Mouse (Mus musculus) CH12.LX (cell line): ENCODE results near the gene 1700010B08Rik. TPM values are rescaled to one million over a fixed set of nuclear protein-coding genes. Genes with fewer than 3 reads are reported as not detected.
A peak's percentile ranks its signal among the peaks of the same experiment; 100 is the strongest.

Experiments used
- DNase-seq: peaks from one replicate; pipeline ENCODE4 v3.0.0-alpha.2; 2013; ENCODE audit errors: extremely low read depth
- H3K27ac ChIP-seq: 2 replicates; pipeline ENCODE4 v1.5.1; 2012; ENCODE audit warnings: low read depth, mild to moderate bottlenecking, control low read depth, moderate library complexity; ENCODE audit not compliant: insufficient read depth
- H3K27me3 ChIP-seq: replicated peaks from 2 replicates; pipeline ENCODE3; 2012; ENCODE audit warnings: inconsistent platforms
- H3K36me3 ChIP-seq, 2 experiments: replicated peaks in 1 of 2; 2 replicates each; pipeline versions ENCODE3 to v1.6.1; 2012; ENCODE audit warnings: inconsistent platforms in 1 of 2, low read length in 1 of 2, mild to moderate bottlenecking in 1 of 2, mixed read lengths in 1 of 2, moderate library complexity in 1 of 2; ENCODE audit not compliant: control insufficient read depth in 1 of 2, insufficient read depth in 1 of 2
- H3K4me1 ChIP-seq, 2 experiments: 2 replicates each; pipeline ENCODE4 v1.6.1; 2012; ENCODE audit warnings: inconsistent platforms in 1 of 2, moderate library complexity in 1 of 2; ENCODE audit not compliant: insufficient read depth in 2 of 2, control insufficient read depth in 1 of 2
- H3K4me2 ChIP-seq: 2 replicates; pipeline ENCODE4 v1.6.1; 2012; ENCODE audit warnings: low read depth, mild to moderate bottlenecking, control low read depth; ENCODE audit not compliant: poor library complexity, insufficient read depth, severe bottlenecking
- H3K4me3 ChIP-seq, 3 experiments: fragments of 150-350 bp in 1 of 3; sonication (generic) in 1 of 3; replicated peaks in 1 of 3; 2 replicates each; pipeline versions ENCODE3 to v1.5.1; 2011 to 2012; ENCODE audit warnings: low read depth in 2 of 3, low read length in 2 of 3, mild to moderate bottlenecking in 2 of 3, moderate library complexity in 2 of 3, control low read depth in 1 of 3, improper control_type of control experiment in 1 of 3, inconsistent platforms in 1 of 3, mixed read lengths in 1 of 3; ENCODE audit not compliant: poor library complexity in 1 of 3
- H3K79me2 ChIP-seq: replicated peaks from 2 replicates; pipeline ENCODE4 v1.6.1; 2012; ENCODE audit warnings: mild to moderate bottlenecking, moderate library complexity; ENCODE audit not compliant: control insufficient read depth, poor library complexity, insufficient read depth, severe bottlenecking; ENCODE audit errors: extremely low read depth
- H3K9ac ChIP-seq: 2 replicates; pipeline ENCODE4 v1.6.1; 2012; ENCODE audit warnings: low read depth, mild to moderate bottlenecking, control low read depth, moderate library complexity; ENCODE audit not compliant: insufficient read depth
- H3K9me3 ChIP-seq: replicated peaks from 2 replicates; pipeline ENCODE3; 2012; ENCODE audit warnings: low read length, inconsistent platforms, mixed read lengths
- CTCF ChIP-seq, 2 experiments: IDR thresholded peaks in 1 of 2; conservative IDR thresholded peaks in 1 of 2; 2 replicates each; pipeline ENCODE4 v1.5.1; 2011 to 2012; ENCODE audit warnings: low read depth in 2 of 2, low read length in 2 of 2, improper control_type of control experiment in 1 of 2, inconsistent platforms in 1 of 2, mild to moderate bottlenecking in 1 of 2, moderate library complexity in 1 of 2
- GABPA ChIP-seq: IDR thresholded peaks from 2 replicates; pipeline ENCODE4 v1.6.1; 2012; ENCODE audit warnings: low read depth, low read length, improper control_type of control experiment, inconsistent platforms; ENCODE audit not compliant: insufficient replicate concordance
- JUN ChIP-seq: IDR thresholded peaks from 2 replicates; pipeline ENCODE4 v1.6.1; 2011; ENCODE audit warnings: low read depth, mild to moderate bottlenecking, low read length, improper control_type of control experiment, moderate library complexity; ENCODE audit not compliant: insufficient read depth
- MAFK ChIP-seq: IDR thresholded peaks from 2 replicates; pipeline ENCODE4 v1.6.1; 2011; ENCODE audit warnings: low read length, improper control_type of control experiment; ENCODE audit not compliant: insufficient replicate concordance
- NELFE ChIP-seq: IDR thresholded peaks from 2 replicates; pipeline ENCODE4 v1.6.1; 2011; ENCODE audit warnings: low read depth, low read length, improper control_type of control experiment
- POLR2AphosphoS2 ChIP-seq: IDR thresholded peaks from 2 replicates; pipeline ENCODE4 v1.6.1; 2011; ENCODE audit warnings: low read depth, low read length, improper control_type of control experiment
- RAD21 ChIP-seq: IDR thresholded peaks from 2 replicates; pipeline ENCODE4 v1.6.1; 2011; ENCODE audit warnings: low read depth, mild to moderate bottlenecking, low read length, improper control_type of control experiment, moderate library complexity
- SMC3 ChIP-seq: IDR thresholded peaks from 2 replicates; pipeline ENCODE4 v1.6.1; 2011; ENCODE audit warnings: low read depth, low read length, improper control_type of control experiment
- TCF12 ChIP-seq: IDR thresholded peaks from 2 replicates; pipeline ENCODE4 v1.6.1; 2014; ENCODE audit warnings: low read depth, mild to moderate bottlenecking, inconsistent platforms, low read length, improper control_type of control experiment
- USF1 ChIP-seq: IDR thresholded peaks from 2 replicates; pipeline ENCODE4 v1.6.1; 2014; ENCODE audit warnings: low read depth, mild to moderate bottlenecking, inconsistent platforms, low read length, improper control_type of control experiment
- ZKSCAN1 ChIP-seq: IDR thresholded peaks from 2 replicates; pipeline ENCODE4 v1.6.1; 2012; ENCODE audit warnings: low read depth, inconsistent platforms, low read length, improper control_type of control experiment, borderline replicate concordance
- ZMIZ1 ChIP-seq: IDR thresholded peaks from 2 replicates; pipeline ENCODE4 v1.6.1; 2012; ENCODE audit warnings: low read depth, mild to moderate bottlenecking, inconsistent platforms, low read length, improper control_type of control experiment
- dilution Hi-C: fragments of 300-500 bp; cut with MboI; formaldehyde crosslinking; loops from 2 replicates; pipeline ENCODE4 v1.14.3; 2020; ENCODE audit warnings: low sequenced_read_pairs; ENCODE audit not compliant: extremely low pct_unique_long_range_greater_than_20kb, extremely low pct_ligation_motif_present
- in situ Hi-C: fragments of 300-500 bp; cut with MboI; formaldehyde crosslinking; loops from 3 replicates; pipeline ENCODE4 v1.14.3; 2019; ENCODE audit warnings: low sequenced_read_pairs, low pct_ligation_motif_present, low pct_unique_long_range_greater_than_20kb, mixed read lengths
- polyA plus RNA-seq: library from polyadenylated mRNA; unstranded; fragments of >175 nt; gene quantifications from 2 replicates; pipeline ENCODE4 v1.2.1, GENCODE M21; 2012; ENCODE audit warnings: low read depth; ENCODE audit not compliant: insufficient read length
- total RNA-seq, 2 experiments: library from RNA; depleted of rRNA; stranded (reverse); fragments of 300-350 nt in 1 of 2; fragments of >200 nt in 1 of 2; gene quantifications; 2 replicates each; pipeline ENCODE4 v1.2.3; 2012 to 2014

The 1700010B08Rik gene
- total and polyA plus RNA-seq, 3 experiments: not detected

DNA sequence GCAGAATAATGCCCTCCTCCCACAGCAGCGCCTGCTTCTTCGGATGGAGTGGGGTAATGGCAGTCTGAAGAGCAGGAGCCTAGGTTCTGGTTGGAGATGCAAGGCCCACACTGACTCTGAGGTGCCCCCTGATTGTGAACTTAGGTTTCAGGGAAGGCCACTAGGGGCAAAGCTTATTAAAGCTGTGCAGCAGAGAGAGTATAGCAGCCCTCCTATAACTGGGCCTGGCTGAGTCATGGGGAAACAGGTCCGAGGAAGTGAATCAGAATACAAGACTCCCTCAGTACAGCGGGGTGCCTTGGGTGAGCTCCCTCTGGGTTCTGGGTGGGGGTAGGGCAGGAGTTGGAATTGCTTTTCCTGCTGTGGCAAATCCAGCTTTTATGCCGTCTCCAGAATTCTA lies 51.4 kb downstream of the 1700010B08Rik start:
- DNase-seq: peak; percentile 20
- H3K9me3 ChIP-seq: no peaks in the 10 kb centered on the region
- H3K27ac ChIP-seq: no peak overlapping the region
- peaks cover 12 to 51% of the 10 kb centered on the region in 2 experiments for H3K4me1 ChIP-seq
- no peaks in the 10 kb centered on the region for H3K27me3 ChIP-seq
- dilution Hi-C loops (no loop called here), in situ Hi-C loops (no loop called here)
- TF ChIP-seq RAD21 (no peak), MAFK (no peak), GABPA (no peak), JUN (no peak), POLR2AphosphoS2 (no peak), ZMIZ1 (no peak), SMC3 (no peak), TCF12 (no peak), ZKSCAN1 (no peak), CTCF (conservative IDR thresholded peaks at IDR 0.05 in 1 of 2, IDR thresholded peaks at IDR 0.05 in 1 of 2; ENCODE audit: low read depth in 2 of 2, low read length in 2 of 2) (no peak), NELFE (no peak), USF1 (no peak)
- no peak overlapping the region for H3K9ac ChIP-seq
- H3K79me2 ChIP-seq: no peaks in the 10 kb centered on the region
- H3K4me3 ChIP-seq: no peak overlapping the region
- no peak overlapping the region for H3K4me2 ChIP-seq
- H3K36me3 ChIP-seq: peaks cover 5 to 77% of the 10 kb centered on the region in 2 experiments

Other genes starting within 250 kb of the 1700010B08Rik start
- gene 1700021F07Rik, start 196.8 kb upstream of the 1700010B08Rik start, total RNA-seq (2012; rRNA removed): not detected in 2 replicates
- gene 1700021F07Rik, start 196.8 kb upstream of the 1700010B08Rik start, total RNA-seq (2014; rRNA removed): not detected in 2 replicates
- not detected in 2 replicates for gene 1700021F07Rik, start 196.8 kb upstream of the 1700010B08Rik start, polyA plus RNA-seq
- gene Ankrd60, start 141.1 kb upstream of the 1700010B08Rik start, total RNA-seq (2012; rRNA removed): not detected in 2 replicates
- gene Ankrd60, start 141.1 kb upstream of the 1700010B08Rik start, total RNA-seq (2014; rRNA removed): not detected in 2 replicates
- gene Ankrd60, start 141.1 kb upstream of the 1700010B08Rik start, polyA plus RNA-seq: not detected in 2 replicates
- 5.9 and 11.0 TPM in 2 replicates for gene Rab22a, start 59.7 kb upstream of the 1700010B08Rik start, total RNA-seq (2012; rRNA removed)
- 7.9 and 9.3 TPM in 2 replicates for gene Rab22a, start 59.7 kb upstream of the 1700010B08Rik start, total RNA-seq (2014; rRNA removed)
- gene Rab22a, start 59.7 kb upstream of the 1700010B08Rik start, polyA plus RNA-seq: 15.3 and 16.9 TPM in 2 replicates
- gene Vapb, start 18.1 kb downstream of the 1700010B08Rik start, total RNA-seq (2012; rRNA removed): 20.9 and 26.1 TPM in 2 replicates
- 46.4 and 57.9 TPM in 2 replicates for gene Vapb, start 18.1 kb downstream of the 1700010B08Rik start, total RNA-seq (2014; rRNA removed)
- gene Vapb, start 18.1 kb downstream of the 1700010B08Rik start, polyA plus RNA-seq: 44.7 and 54.1 TPM in 2 replicates